Mouse (Mus musculus): Measurements from ENCODE around the gene Myo5c. TPM values are rescaled to one million over a fixed set of nuclear protein-coding genes. Genes with fewer than 3 reads are reported as not detected.

Myo5c gene
- 0.26 and 0.75 TPM in 2 replicates for total RNA-seq (2014; rRNA removed)
- 0.30 and 0.44 TPM in 2 replicates for polyA plus RNA-seq (2015; fragmentation: Nextera tagmentation; extraction: Ambion mirVana)

- H3K9ac ChIP-seq (replicated peaks; ENCODE audit: low read length): 0 out of 2 replicates have a peak within 1 kb of the TSS, but pooled peaks have one; percentile 30
- H3K9me3 ChIP-seq (ENCODE audit: low read length): no peaks in the 10 kb centered on the region
- TF ChIP-seq CTCF (IDR thresholded peaks at IDR 0.05; ENCODE audit: low read depth): no peak
- H3K4me3 ChIP-seq (ENCODE audit: low read length): peak within 1 kb of the TSS; percentile 35
- no peak; the same call in 1 of the 2 replicates for ATAC-seq
- no peaks in the 10 kb centered on the region for H3K36me3 ChIP-seq (ENCODE audit: insufficient read depth, low read length)
- peak within 1 kb of the TSS; percentile 66 for H3K4me2 ChIP-seq (ENCODE audit: low read depth, low read length)
- H3K27me3 ChIP-seq (ENCODE audit: insufficient read depth, low read length): peaks cover 6% of the 10 kb centered on the region; the same call in 1 of the 2 replicates
- H3K27ac ChIP-seq: no peak within 1 kb of the TSS
- 6% methylated on average over 48 of the region's 48 CpGs for WGBS
- no peak for DNase-seq (ENCODE audit: low spot score)
- H3K4me1 ChIP-seq (ENCODE audit: insufficient read depth, low read length): peaks cover 6% of the 10 kb centered on the region; the same call in 1 of the 2 replicates
Measured at GRCm38 (mm10) chr9:75231841-75232746, at the start of gene Myo5c. Gene Myo5c (plus strand): TSS chr9:75232020.

- DNase-seq (ENCODE audit: low spot score): no peak
- H3K27me3 ChIP-seq (ENCODE audit: insufficient read depth, low read length): no peaks in the 10 kb centered on the region
- H3K4me1 ChIP-seq (ENCODE audit: insufficient read depth, low read length): no peaks in the 10 kb centered on the region
- peaks cover 42% of the 10 kb centered on the region; the same call in 1 of the 2 replicates for H3K36me3 ChIP-seq (ENCODE audit: insufficient read depth, low read length)
- no peak overlapping the region for H3K27ac ChIP-seq
- no peak for ATAC-seq
- TF ChIP-seq CTCF (IDR thresholded peaks at IDR 0.05; ENCODE audit: low read depth): no peak
- H3K4me2 ChIP-seq (ENCODE audit: low read depth, low read length): no peak overlapping the region
- no peak overlapping the region for H3K9ac ChIP-seq (replicated peaks; ENCODE audit: low read length)
- WGBS: 75% methylated on average over 3 of the region's 3 CpGs
- H3K9me3 ChIP-seq (ENCODE audit: low read length): no peaks in the 10 kb centered on the region
- H3K4me3 ChIP-seq (ENCODE audit: low read length): no peak overlapping the region
Measured at GRCm38 (mm10) chr9:75187646-75188260, 44.1 kb upstream of the Myo5c start.

DNA sequence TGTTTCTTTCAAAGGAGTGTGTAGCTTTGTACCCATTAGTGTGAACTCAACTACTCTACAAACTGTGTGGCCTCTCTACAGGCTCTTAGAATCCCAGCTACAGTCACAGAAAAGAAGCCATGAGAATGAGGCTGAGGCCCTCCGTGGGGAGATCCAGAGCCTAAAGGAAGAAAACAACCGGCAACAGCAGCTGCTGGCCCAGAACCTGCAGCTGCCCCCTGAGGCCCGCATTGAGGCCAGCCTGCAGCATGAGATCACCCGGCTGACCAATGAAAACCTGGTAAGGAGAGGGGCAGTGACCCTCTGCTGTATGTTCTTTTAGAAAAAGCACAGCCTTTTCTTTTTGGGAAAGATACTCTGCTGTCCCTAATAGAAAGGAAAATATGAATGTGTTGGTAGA lies 38.0 kb upstream of the Myo5c start:
- no peak overlapping the region for H3K27ac ChIP-seq

DNA sequence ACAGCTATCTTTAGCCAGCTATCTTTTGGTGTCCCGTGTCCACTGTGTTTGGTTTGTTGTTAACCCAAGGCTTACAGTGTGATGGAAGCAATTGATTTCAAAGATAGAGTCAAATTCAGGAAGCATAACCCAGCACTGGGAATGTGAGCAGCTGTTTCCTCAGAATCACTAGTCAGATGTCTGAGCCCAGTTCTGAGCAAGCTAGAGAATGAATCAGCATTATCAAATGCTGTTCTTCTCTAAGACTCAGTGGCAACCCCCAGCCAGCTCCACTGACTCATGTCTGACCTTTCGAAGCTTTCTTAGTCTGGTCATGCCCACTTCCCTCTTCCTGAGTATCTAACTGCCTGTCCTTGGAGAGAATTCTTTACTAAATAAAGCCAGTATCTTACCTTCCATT lies 35.5 kb upstream of the Myo5c start:
- H3K4me1 ChIP-seq (ENCODE audit: insufficient read depth, low read length): no peaks in the 10 kb centered on the region
- no peak overlapping the region for H3K4me3 ChIP-seq (ENCODE audit: low read length)
- 50% methylated on average over 2 of the region's 2 CpGs for WGBS
- H3K9ac ChIP-seq (replicated peaks; ENCODE audit: low read length): no peak overlapping the region
- no peak overlapping the region for H3K4me2 ChIP-seq (ENCODE audit: low read depth, low read length)
- no peaks in the 10 kb centered on the region for H3K9me3 ChIP-seq (ENCODE audit: low read length)
- no peak overlapping the region for H3K27ac ChIP-seq
- TF ChIP-seq CTCF (IDR thresholded peaks at IDR 0.05; ENCODE audit: low read depth): no peak
- no peaks in the 10 kb centered on the region for H3K27me3 ChIP-seq (ENCODE audit: insufficient read depth, low read length)
- DNase-seq (ENCODE audit: low spot score): no peak
- H3K36me3 ChIP-seq (ENCODE audit: insufficient read depth, low read length): peaks cover 21% of the 10 kb centered on the region
- no peak for ATAC-seq

More for the DNA sequence above, 38.0 kb upstream of the Myo5c start:
- Histone ChIP-seq H3K27me3 (ENCODE audit: insufficient read depth, low read length) (no peaks in the 10 kb centered on the region), H3K9ac (replicated peaks; ENCODE audit: low read length) (no peak overlapping the region), H3K36me3 (ENCODE audit: insufficient read depth, low read length) (peaks cover 23% of the 10 kb centered on the region; the same call in 1 of the 2 replicates), H3K4me2 (ENCODE audit: low read depth, low read length) (no peak overlapping the region), H3K4me1 (ENCODE audit: insufficient read depth, low read length) (no peaks in the 10 kb centered on the region), H3K4me3 (ENCODE audit: low read length) (no peak overlapping the region), H3K9me3 (ENCODE audit: low read length) (no peaks in the 10 kb centered on the region)
- 0 out of 2 replicates have a peak, but pooled peaks have one; percentile 27 for ATAC-seq
- TF ChIP-seq CTCF (IDR thresholded peaks at IDR 0.05; ENCODE audit: low read depth): no peak
- WGBS: 23% methylated on average over 4 of the region's 4 CpGs
- DNase-seq (ENCODE audit: low spot score): peak; percentile 26

DNA sequence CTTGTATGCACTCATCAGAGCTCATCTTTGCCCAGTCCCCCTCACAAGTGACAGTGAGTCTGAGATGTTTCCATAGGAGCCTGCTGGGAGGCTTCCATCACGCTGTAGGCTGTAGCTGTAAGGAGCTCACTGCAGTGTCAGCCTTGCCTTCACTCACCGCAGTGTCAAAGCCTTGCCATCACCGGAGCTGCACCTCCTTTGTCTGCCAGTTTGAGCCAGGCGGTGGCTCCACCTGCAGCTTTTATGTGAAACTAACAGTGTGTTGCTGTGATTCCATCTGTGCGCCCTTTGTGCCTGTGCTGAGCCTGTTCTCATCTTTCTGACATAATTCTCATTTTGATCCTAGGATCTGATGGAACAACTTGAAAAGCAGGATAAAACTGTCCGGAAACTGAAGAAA lies 34.5 kb upstream of the Myo5c start:
- no peak overlapping the region for H3K9ac ChIP-seq (replicated peaks; ENCODE audit: low read length)
- H3K9me3 ChIP-seq (ENCODE audit: low read length): no peaks in the 10 kb centered on the region
- peak; percentile 55; the same call in 1 of the 2 replicates for ATAC-seq
- H3K27ac ChIP-seq: peak overlapping the region; percentile 41; the same call in 1 of the 2 replicates
- peak; percentile 69 for DNase-seq (ENCODE audit: low spot score)
- H3K4me3 ChIP-seq (ENCODE audit: low read length): no peak overlapping the region
- 37% methylated on average over 6 of the region's 6 CpGs for WGBS
- peaks cover 30% of the 10 kb centered on the region for H3K36me3 ChIP-seq (ENCODE audit: insufficient read depth, low read length)
- H3K4me2 ChIP-seq (ENCODE audit: low read depth, low read length): no peak overlapping the region
- H3K4me1 ChIP-seq (ENCODE audit: insufficient read depth, low read length): no peaks in the 10 kb centered on the region
- peak; percentile 62 for TF ChIP-seq CTCF (IDR thresholded peaks at IDR 0.05; ENCODE audit: low read depth)
- H3K27me3 ChIP-seq (ENCODE audit: insufficient read depth, low read length): no peaks in the 10 kb centered on the region

DNA sequence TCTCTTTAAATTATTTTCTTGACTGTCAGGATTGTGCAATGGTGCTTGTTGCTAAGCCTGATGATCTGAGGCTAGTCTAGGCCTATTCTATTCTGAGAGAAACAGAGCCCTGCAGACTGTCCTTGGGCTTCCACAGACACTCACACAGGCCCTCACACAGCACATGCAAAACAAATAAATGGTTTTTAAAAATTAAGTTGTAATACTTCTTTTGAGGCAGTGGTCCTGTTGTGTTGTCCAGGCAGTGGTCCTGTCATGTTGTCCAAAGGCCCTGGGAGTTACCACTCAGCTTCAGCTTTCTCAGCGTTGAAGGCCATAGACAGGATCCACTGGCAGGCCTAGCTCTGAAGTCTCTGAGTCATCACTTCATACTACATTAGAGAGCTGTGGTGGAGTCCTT lies 30.3 kb upstream of the Myo5c start:
- Histone ChIP-seq H3K4me2 (ENCODE audit: low read depth, low read length) (no peak overlapping the region), H3K9ac (replicated peaks; ENCODE audit: low read length) (no peak overlapping the region), H3K27me3 (ENCODE audit: insufficient read depth, low read length) (no peaks in the 10 kb centered on the region), H3K4me3 (ENCODE audit: low read length) (no peak overlapping the region), H3K9me3 (ENCODE audit: low read length) (no peaks in the 10 kb centered on the region), H3K36me3 (ENCODE audit: insufficient read depth, low read length) (peaks cover 33% of the 10 kb centered on the region), H3K27ac (no peak overlapping the region), H3K4me1 (ENCODE audit: insufficient read depth, low read length) (no peaks in the 10 kb centered on the region)
- DNase-seq (ENCODE audit: low spot score) (no peak), ATAC-seq (no peak)
- WGBS: 100% methylated on average over 1 of the region's 1 CpGs
- no peak for TF ChIP-seq CTCF (IDR thresholded peaks at IDR 0.05; ENCODE audit: low read depth)
